Mouse (Mus musculus) forebrain, embryonic 12.5 days (tissue): ENCODE measurements around the gene Xkr8. TPM values are rescaled to one million over a fixed set of nuclear protein-coding genes. Genes with fewer than 3 reads are reported as not detected.
"Not testable (repeated sequence)": the region's sequence is repeated elsewhere in the genome, so short reads cannot be mapped to it uniquely, and the experiment has no call there.

Experiments used
- ATAC-seq: fragments of 200-750 bp; cut with Nextera tagmentation; 2 replicates; pipeline ENCODE4 v1.8.0; 2017; ENCODE audit warnings: moderate TSS enrichment; ENCODE audit not compliant: low FRiP score
- H3K27ac ChIP-seq: fragments of 300-500 bp; sonication (generic); 2 replicates; pipeline ENCODE4 v1.5.1; 2016; ENCODE audit warnings: mild to moderate bottlenecking
- H3K27me3 ChIP-seq: fragments of 300-500 bp; sonication (generic); 2 replicates; pipeline ENCODE4 v1.6.1; 2016; ENCODE audit warnings: mild to moderate bottlenecking
- H3K36me3 ChIP-seq: fragments of 300-500 bp; sonication (generic); replicated peaks from 2 replicates; pipeline ENCODE4 v1.6.1; 2016; ENCODE audit warnings: mild to moderate bottlenecking
- H3K4me1 ChIP-seq: fragments of 300-500 bp; sonication (generic); 2 replicates; pipeline ENCODE4 v1.6.1; 2016
- H3K4me2 ChIP-seq: fragments of 300-500 bp; sonication (generic); 2 replicates; pipeline ENCODE4 v1.6.1; 2016; ENCODE audit warnings: mild to moderate bottlenecking, moderate library complexity
- H3K4me3 ChIP-seq: fragments of 300-500 bp; sonication (generic); replicated peaks from 2 replicates; pipeline ENCODE4 v1.5.1; 2016; ENCODE audit warnings: mild to moderate bottlenecking
- H3K9ac ChIP-seq: fragments of 300-500 bp; sonication (generic); 2 replicates; pipeline ENCODE4 v1.6.1; 2016; ENCODE audit warnings: mild to moderate bottlenecking
- H3K9me3 ChIP-seq: fragments of 300-500 bp; sonication (generic); 2 replicates; pipeline ENCODE4 v1.6.1; 2016
- WGBS: fragments of 180-500 bp; shearing (Covaris S2); methylation state at CpG from one replicate; pipeline ENCODE4 v1.1.7; 2016; 5-methylcytosine and 5-hydroxymethylcytosine counted together
- polyA plus RNA-seq: library from polyadenylated mRNA; unstranded; fragments of >200 nt; fragmentation: Nextera tagmentation; extraction: Ambion mirVana; gene quantifications from 2 replicates; pipeline ENCODE4 v1.2.1, GENCODE M21; 2016

Xkr8 gene
- polyA plus RNA-seq = 4.0 and 5.4 TPM in 2 replicates

- Histone ChIP-seq H3K9ac (peak within 1 kb of the TSS; percentile 70), H3K4me2 (peak within 1 kb of the TSS; percentile 90), H3K4me1 (peaks cover 8% of the 10 kb centered on the region), H3K9me3 (no peaks in the 10 kb centered on the region), H3K27ac (no peak within 1 kb of the TSS), H3K4me3 (peak within 1 kb of the TSS; percentile 54), H3K36me3 (peaks cover 9% of the 10 kb centered on the region), H3K27me3 (no peaks in the 10 kb centered on the region)
- 3% methylated on average over 34 of the region's 34 CpGs for WGBS
- peak; percentile 98 for ATAC-seq
These were observed at the start of gene Xkr8 for GRCm38 (mm10) chr4:132732148-132732684. Gene Xkr8 (minus strand): TSS chr4:132732546.

DNA sequence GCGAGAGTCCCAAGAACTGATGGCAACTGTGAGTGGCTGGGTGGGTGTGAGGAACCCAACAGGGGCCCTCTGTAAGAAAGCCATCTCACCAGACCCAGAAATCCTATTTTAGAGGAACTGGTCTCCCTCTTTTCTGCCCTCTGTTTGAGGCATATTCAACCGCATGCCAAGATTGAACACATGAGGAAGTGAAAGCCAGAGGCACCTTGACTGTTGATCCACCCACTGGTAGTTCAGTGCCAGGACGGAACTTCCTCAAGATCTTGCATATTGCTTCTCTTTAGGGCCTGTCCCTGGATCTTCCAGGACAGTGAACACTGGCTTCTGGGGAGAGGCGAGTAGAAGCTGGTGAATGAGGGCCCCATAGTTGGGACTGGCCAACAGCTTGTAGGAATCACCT is 47.9 kb upstream of the Xkr8 start:
- ATAC-seq = no peak
- H3K4me2 ChIP-seq = no peak overlapping the region
- no peaks in the 10 kb centered on the region for H3K9me3 ChIP-seq
- WGBS = 92% methylated on average over 4 of the region's 4 CpGs
- H3K36me3 ChIP-seq = peaks cover 45% of the 10 kb centered on the region
- no peaks in the 10 kb centered on the region for H3K4me1 ChIP-seq
- H3K27me3 ChIP-seq = no peaks in the 10 kb centered on the region
- no peak overlapping the region for H3K4me3 ChIP-seq
- H3K9ac ChIP-seq = no peak overlapping the region
- no peak overlapping the region for H3K27ac ChIP-seq

DNA sequence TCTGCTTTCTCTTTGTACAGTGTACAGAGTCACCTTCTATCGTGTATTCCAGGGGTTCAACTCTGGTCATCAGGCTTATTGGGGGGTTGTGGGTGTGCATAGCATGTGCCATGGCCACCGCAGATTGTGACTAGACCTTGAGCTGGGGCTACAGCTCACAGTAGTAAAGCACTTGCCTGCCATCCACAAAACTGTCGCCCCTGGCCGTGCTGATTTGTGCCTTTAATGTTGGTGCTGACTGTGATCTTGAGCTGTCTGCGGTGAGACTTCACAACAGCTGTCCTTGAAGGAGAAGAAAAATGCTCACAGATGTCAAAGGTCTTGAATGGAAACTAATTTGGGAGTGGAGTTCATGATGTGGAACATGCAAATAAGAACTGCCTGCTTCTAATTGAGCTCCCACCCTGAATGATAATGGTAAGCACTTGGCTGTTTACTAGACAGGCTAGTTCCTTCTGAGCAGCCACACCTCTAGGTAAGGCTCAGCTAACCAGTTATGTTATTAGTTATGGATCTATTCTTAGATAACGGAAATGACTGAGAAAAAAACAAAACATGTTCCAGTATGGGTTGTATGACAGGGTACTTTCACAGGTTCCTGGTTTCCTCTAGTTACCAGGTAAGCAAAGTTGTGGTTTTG is 46.3 kb upstream of the Xkr8 start:
- Histone ChIP-seq H3K9ac (no peak overlapping the region), H3K4me1 (no peaks in the 10 kb centered on the region), H3K9me3 (no peaks in the 10 kb centered on the region), H3K4me3 (no peak overlapping the region), H3K4me2 (no peak overlapping the region), H3K36me3 (peaks cover 59% of the 10 kb centered on the region), H3K27me3 (no peaks in the 10 kb centered on the region), H3K27ac (no peak overlapping the region)
- WGBS = 96% methylated on average over 6 of the region's 6 CpGs
- no peak for ATAC-seq

GRCm38 (mm10) chr4:132776764-132777163 is 44.4 kb upstream of the Xkr8 start:
- no peak for ATAC-seq
- H3K9me3 ChIP-seq = no peaks in the 10 kb centered on the region
- H3K4me1 ChIP-seq = no peaks in the 10 kb centered on the region
- no peak overlapping the region for H3K4me3 ChIP-seq
- H3K9ac ChIP-seq = no peak overlapping the region
- H3K4me2 ChIP-seq = no peak overlapping the region
- H3K27ac ChIP-seq = no peak overlapping the region
- H3K36me3 ChIP-seq = peaks cover 77% of the 10 kb centered on the region
- H3K27me3 ChIP-seq = no peaks in the 10 kb centered on the region
- WGBS = 86% methylated on average over 5 of the region's 5 CpGs

- no peaks in the 10 kb centered on the region for H3K27me3 ChIP-seq
- no peak overlapping the region for H3K4me3 ChIP-seq
- H3K4me2 ChIP-seq = no peak overlapping the region
- 86% methylated on average over 3 of the region's 3 CpGs for WGBS
- no peak overlapping the region for H3K9ac ChIP-seq
- no peak overlapping the region for H3K27ac ChIP-seq
- ATAC-seq = no peak
- no peaks in the 10 kb centered on the region for H3K9me3 ChIP-seq
- no peaks in the 10 kb centered on the region for H3K4me1 ChIP-seq
- peaks cover 92% of the 10 kb centered on the region for H3K36me3 ChIP-seq
These were observed 42.6 kb upstream of the Xkr8 start for GRCm38 (mm10) chr4:132774905-132775304.

DNA sequence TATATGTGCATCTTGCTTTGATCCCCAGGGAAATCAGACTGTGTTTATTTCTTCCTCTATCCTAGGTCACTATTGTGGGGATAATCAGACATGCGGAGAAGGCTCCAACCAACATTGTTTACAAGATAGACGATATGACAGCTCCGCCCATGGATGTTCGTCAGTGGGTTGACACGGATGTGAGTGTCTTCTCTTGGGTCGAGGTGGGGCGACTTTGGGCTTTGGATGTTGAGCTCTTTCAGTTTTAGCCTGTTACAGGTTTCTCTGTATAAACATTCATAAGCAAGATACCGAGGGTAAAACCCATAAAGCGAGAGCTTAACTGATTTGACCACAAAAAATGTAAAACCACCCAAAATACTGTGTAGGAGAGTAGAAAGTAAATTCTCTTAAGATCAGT is 39.4 kb upstream of the Xkr8 start:
- 93% methylated on average over 9 of the region's 9 CpGs for WGBS
- ATAC-seq = no peak
- H3K27me3 ChIP-seq = no peaks in the 10 kb centered on the region

GRCm38 (mm10) chr4:132767914-132768876 is 35.8 kb upstream of the Xkr8 start, which contains the start of gene Rpa2:
Gene Rpa2 (plus strand): TSS chr4:132768332.
- under 1% methylated on average over 70 of the region's 71 CpGs for WGBS
- Histone ChIP-seq H3K27me3 (no peaks in the 10 kb centered on the region), H3K4me2 (peak within 1 kb of the TSS; percentile 82), H3K4me1 (peaks cover 14% of the 10 kb centered on the region), H3K9ac (peak within 1 kb of the TSS; percentile 80), H3K9me3 (no peaks in the 10 kb centered on the region), H3K27ac (peak within 1 kb of the TSS; percentile 50; the same call in 1 of the 2 replicates), H3K36me3 (peaks cover 28% of the 10 kb centered on the region), H3K4me3 (peak within 1 kb of the TSS; percentile 89)
- peak; percentile 97 for ATAC-seq

More for the DNA sequence above, 39.4 kb upstream of the Xkr8 start:
- H3K9me3 ChIP-seq = no peaks in the 10 kb centered on the region
- no peak overlapping the region for H3K9ac ChIP-seq
- H3K4me1 ChIP-seq = peaks cover 14% of the 10 kb centered on the region
- H3K4me3 ChIP-seq = no peak overlapping the region
- H3K4me2 ChIP-seq = no peak overlapping the region
- H3K36me3 ChIP-seq = peaks cover 61% of the 10 kb centered on the region
- no peak overlapping the region for H3K27ac ChIP-seq

DNA sequence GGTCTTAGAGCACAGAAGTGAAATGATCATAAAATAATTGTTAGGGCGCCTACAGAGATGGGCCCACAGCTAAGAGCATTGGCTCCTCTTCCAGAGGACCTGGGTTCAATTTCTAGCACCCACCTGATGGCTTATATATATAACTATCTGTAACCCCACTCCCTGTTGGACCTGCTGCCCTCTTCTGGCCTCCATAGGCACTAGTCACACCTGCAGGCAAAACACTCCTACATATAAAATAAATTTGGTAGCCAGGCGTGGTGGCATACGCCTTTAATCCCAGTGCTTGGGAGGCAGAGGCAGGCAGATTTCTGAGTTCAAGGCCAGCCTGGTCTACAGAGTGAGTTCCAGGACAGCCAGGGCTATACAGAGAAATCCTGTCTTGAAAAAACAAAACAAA is 30.8 kb upstream of the Xkr8 start:
- not testable (repeated sequence) for H3K27ac ChIP-seq, H3K4me2 ChIP-seq, H3K4me1 ChIP-seq, H3K36me3 ChIP-seq, H3K9me3 ChIP-seq, ATAC-seq, H3K4me3 ChIP-seq, H3K9ac ChIP-seq, H3K27me3 ChIP-seq
- WGBS = 92% methylated on average over 3 of the region's 3 CpGs

GRCm38 (mm10) chr4:132762602-132763001 is 30.3 kb upstream of the Xkr8 start:
- Histone ChIP-seq H3K27me3 (peaks cover 6% of the 10 kb centered on the region), H3K27ac (no peak overlapping the region), H3K36me3 (no peaks in the 10 kb centered on the region), H3K9me3 (no peaks in the 10 kb centered on the region), H3K4me2 (no peak overlapping the region), H3K9ac (no peak overlapping the region), H3K4me3 (no peak overlapping the region), H3K4me1 (peaks cover 1% of the 10 kb centered on the region; the same call in 1 of the 2 replicates)
- ATAC-seq = no peak
- 79% methylated on average over 6 of the region's 6 CpGs for WGBS

DNA sequence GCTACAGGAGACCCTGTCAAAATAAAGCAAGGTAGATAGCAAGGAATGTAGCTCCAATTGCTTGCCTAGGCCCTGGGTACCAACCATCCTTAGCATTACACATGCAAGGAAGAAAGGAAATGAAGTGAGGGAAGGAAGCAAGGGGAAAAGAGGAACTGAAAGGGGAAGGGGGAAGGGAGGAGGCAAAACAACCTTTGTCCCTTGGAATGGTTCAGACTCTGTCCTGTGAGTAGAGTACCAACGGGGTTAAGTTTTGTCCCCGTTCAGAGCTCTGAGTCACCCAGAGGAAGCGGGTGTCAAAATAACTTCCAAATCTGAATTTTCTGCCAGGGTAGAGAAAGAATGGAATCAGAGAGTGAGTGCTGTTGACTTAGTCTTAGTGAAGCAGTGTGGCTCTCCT is 27.9 kb upstream of the Xkr8 start:
- Histone ChIP-seq H3K4me3 (no peak overlapping the region), H3K4me2 (no peak overlapping the region)
- 78% methylated on average over 3 of the region's 3 CpGs for WGBS

DNA sequence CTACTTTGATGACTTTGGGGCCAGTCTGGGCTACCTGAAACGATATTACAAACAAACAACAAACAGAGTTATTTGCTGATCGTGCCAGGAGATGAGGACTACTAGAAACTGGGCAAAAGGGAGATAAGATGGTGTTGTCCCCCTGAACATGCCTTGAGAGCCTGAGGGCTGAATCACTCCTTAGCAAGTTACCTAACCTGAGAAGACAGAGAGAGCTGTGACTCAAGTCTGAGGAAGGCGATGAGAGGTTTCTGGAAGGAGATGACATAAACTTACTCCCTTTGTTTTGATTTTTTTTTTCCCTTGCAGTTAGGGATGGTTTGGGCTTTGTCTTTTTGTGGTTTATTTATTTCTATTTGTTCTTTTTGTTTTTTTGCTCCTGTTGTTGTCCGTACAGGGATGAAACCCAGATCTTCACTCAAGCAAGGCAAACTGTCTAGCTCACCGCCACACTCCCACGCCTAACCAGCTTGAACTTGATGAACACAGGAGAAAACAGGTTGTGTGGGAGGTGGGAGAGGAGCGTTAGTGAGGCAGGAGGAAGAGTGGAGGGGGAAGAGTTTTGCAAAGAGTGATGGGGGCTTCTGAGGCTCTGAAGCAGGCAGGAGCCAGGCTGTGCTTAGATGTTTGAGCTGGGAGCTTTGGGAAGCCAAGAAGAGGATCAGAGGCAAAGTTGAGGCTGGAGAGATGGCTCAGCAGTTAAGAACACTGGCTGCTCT is 25.4 kb upstream of the Xkr8 start:
- no peak overlapping the region for H3K4me2 ChIP-seq
- H3K9me3 ChIP-seq = no peaks in the 10 kb centered on the region
- no peaks in the 10 kb centered on the region for H3K36me3 ChIP-seq
- H3K4me3 ChIP-seq = no peak overlapping the region
- H3K27ac ChIP-seq = no peak overlapping the region
- no peak overlapping the region for H3K9ac ChIP-seq
- ATAC-seq = no peak
- peaks cover 16% of the 10 kb centered on the region for H3K27me3 ChIP-seq
- peaks cover 4% of the 10 kb centered on the region for H3K4me1 ChIP-seq
- WGBS = 85% methylated on average over 7 of the region's 7 CpGs

More for the DNA sequence above, 27.9 kb upstream of the Xkr8 start:
- Histone ChIP-seq H3K36me3 (no peaks in the 10 kb centered on the region), H3K27ac (no peak overlapping the region), H3K27me3 (peaks cover 16% of the 10 kb centered on the region), H3K4me1 (peaks cover 4% of the 10 kb centered on the region), H3K9ac (no peak overlapping the region), H3K9me3 (no peaks in the 10 kb centered on the region)
- no peak for ATAC-seq

- H3K27me3 ChIP-seq = peaks cover 16% of the 10 kb centered on the region
- no peaks in the 10 kb centered on the region for H3K9me3 ChIP-seq
- peak within 1 kb of the TSS; percentile 56 for H3K9ac ChIP-seq
- no peak within 1 kb of the TSS for H3K27ac ChIP-seq
- ATAC-seq = peak; percentile 74; the same call in 1 of the 2 replicates
- peak within 1 kb of the TSS; percentile 70 for H3K4me2 ChIP-seq
- H3K4me1 ChIP-seq = peaks cover 4% of the 10 kb centered on the region
- WGBS = 1% methylated on average over 22 of the region's 22 CpGs
- no peaks in the 10 kb centered on the region for H3K36me3 ChIP-seq
- peak within 1 kb of the TSS; percentile 39 for H3K4me3 ChIP-seq
These were observed 24.6 kb upstream of the Xkr8 start, which contains the start of gene Smpdl3b for GRCm38 (mm10) chr4:132756974-132757373. Gene Smpdl3b (minus strand): TSS chr4:132757252.
